Mouse (Mus musculus) kidney, adult 8-10 months (tissue): ENCODE data around the gene Anp32e.
"Not testable (repeated sequence)": the region's sequence is repeated elsewhere in the genome, so short reads cannot be mapped to it uniquely, and the experiment has no call there.

ENCODE experiments used
- DNase-seq, 2 experiments: peaks; one replicate each; pipeline ENCODE4 v3.0.0; 2022

Gene Anp32e

GRCm38 (mm10) chr3:95904568-95904967 lies 24.5 kb upstream of the Anp32e start, which contains the start of gene Car14:
Gene Car14 (minus strand): TSS chr3:95904691.
- peak; percentile 55 to 62 for DNase-seq

- DNase-seq = peak in 1 of 2 experiments; percentile 38
Measured at GRCm38 (mm10) chr3:95905146-95905939, 23.7 kb upstream of the Anp32e start.

GRCm38 (mm10) chr3:95905940-95906492 lies 23.0 kb upstream of the Anp32e start:
- peak in 1 of 2 experiments; percentile 70 for DNase-seq

GRCm38 (mm10) chr3:95906860-95907259 lies 22.2 kb upstream of the Anp32e start:
- peak in 1 of 2 experiments; percentile 61 for DNase-seq

- DNase-seq = no peak
Measured at GRCm38 (mm10) chr3:95907613-95908012, 21.4 kb upstream of the Anp32e start.

GRCm38 (mm10) chr3:95914706-95915105 lies 14.3 kb upstream of the Anp32e start:
- no peak for DNase-seq

GRCm38 (mm10) chr3:95916760-95917159 lies 12.3 kb upstream of the Anp32e start:
- no peak for DNase-seq

- DNase-seq = not testable (repeated sequence)
Measured at GRCm38 (mm10) chr3:95920532-95920931, 8.5 kb upstream of the Anp32e start.

GRCm38 (mm10) chr3:95923429-95923828 lies 5.6 kb upstream of the Anp32e start:
- not testable (repeated sequence) for DNase-seq

GRCm38 (mm10) chr3:95924185-95924584 lies 4.9 kb upstream of the Anp32e start:
- no peak for DNase-seq

GRCm38 (mm10) chr3:95925087-95925486 lies 4.0 kb upstream of the Anp32e start:
- no peak for DNase-seq

- no peak for DNase-seq
Measured at GRCm38 (mm10) chr3:95928261-95928657, 787 bp upstream of the Anp32e start.

GRCm38 (mm10) chr3:95929581-95930470 lies 780 bp downstream of the Anp32e start:
- peak in 1 of 2 experiments; percentile 39 for DNase-seq

GRCm38 (mm10) chr3:95930471-95930789 lies 1.4 kb downstream of the Anp32e start:
- DNase-seq = no peak

- DNase-seq = no peak
Measured at GRCm38 (mm10) chr3:95931471-95931870, 2.4 kb downstream of the Anp32e start.

GRCm38 (mm10) chr3:95932157-95932556 lies 3.1 kb downstream of the Anp32e start:
- no peak for DNase-seq

- peak; percentile 45 to 56 for DNase-seq
Measured at GRCm38 (mm10) chr3:95932566-95932965, 3.5 kb downstream of the Anp32e start.

GRCm38 (mm10) chr3:95933111-95933750 lies 4.2 kb downstream of the Anp32e start:
- no peak for DNase-seq

GRCm38 (mm10) chr3:95934448-95934847 lies 5.4 kb downstream of the Anp32e start:
- no peak for DNase-seq

GRCm38 (mm10) chr3:95938217-95938616 lies 9.2 kb downstream of the Anp32e start:
- DNase-seq = no peak

GRCm38 (mm10) chr3:95938835-95939234 lies 9.8 kb downstream of the Anp32e start:
- DNase-seq = peak in 1 of 2 experiments; percentile 30

- peak in 1 of 2 experiments; percentile 17 for DNase-seq
Measured at GRCm38 (mm10) chr3:95942749-95943148, 13.7 kb downstream of the Anp32e start.

GRCm38 (mm10) chr3:95943226-95943625 lies 14.2 kb downstream of the Anp32e start:
- no peak for DNase-seq
